Mouse (Mus musculus): ENCODE data around the gene Prkrip1.
A peak's percentile ranks its signal among the peaks of the same experiment; 100 is the strongest.

Prkrip1 gene

GRCm38 (mm10) chr5:136198474-136199391, at the start of gene Prkrip1:
Gene Prkrip1, minus strand, starts transcription at chr5:136198963.
- DNase-seq (ENCODE audit: low read depth), result peak; percentile 99

- DNase-seq (ENCODE audit: low read depth), result no peak
These were observed 49.7 kb upstream of the Prkrip1 start for GRCm38 (mm10) chr5:136248441-136248840.

- DNase-seq (ENCODE audit: low read depth), result no peak
These were observed 47.7 kb upstream of the Prkrip1 start, which contains the start of gene Sh2b2 for GRCm38 (mm10) chr5:136246452-136246838. Gene Sh2b2, minus strand, starts transcription at chr5:136246556.

- DNase-seq (ENCODE audit: low read depth), result no peak
These were observed 47.0 kb upstream of the Prkrip1 start for GRCm38 (mm10) chr5:136245541-136246451.

GRCm38 (mm10) chr5:136244762-136245540, 46.2 kb upstream of the Prkrip1 start:
- peak; percentile 91 for DNase-seq (ENCODE audit: low read depth)

- peak; percentile 22 for DNase-seq (ENCODE audit: low read depth)
These were observed 45.3 kb upstream of the Prkrip1 start for GRCm38 (mm10) chr5:136243851-136244761.

- DNase-seq (ENCODE audit: low read depth), result no peak
These were observed 42.4 kb upstream of the Prkrip1 start for GRCm38 (mm10) chr5:136241161-136241560.

GRCm38 (mm10) chr5:136240381-136240780, 41.6 kb upstream of the Prkrip1 start:
- peak; percentile 24 for DNase-seq (ENCODE audit: low read depth)

GRCm38 (mm10) chr5:136237607-136238006, 38.8 kb upstream of the Prkrip1 start:
- no peak for DNase-seq (ENCODE audit: low read depth)

GRCm38 (mm10) chr5:136236611-136237010, 37.8 kb upstream of the Prkrip1 start:
- no peak for DNase-seq (ENCODE audit: low read depth)

- DNase-seq (ENCODE audit: low read depth), result no peak
These were observed 31.7 kb upstream of the Prkrip1 start for GRCm38 (mm10) chr5:136230348-136231035.

- no peak for DNase-seq (ENCODE audit: low read depth)
These were observed 27.6 kb upstream of the Prkrip1 start for GRCm38 (mm10) chr5:136226246-136226876.

GRCm38 (mm10) chr5:136218585-136218984, 19.8 kb upstream of the Prkrip1 start:
- no peak for DNase-seq (ENCODE audit: low read depth)

GRCm38 (mm10) chr5:136217932-136218381, 19.2 kb upstream of the Prkrip1 start:
- no peak for DNase-seq (ENCODE audit: low read depth)

- DNase-seq (ENCODE audit: low read depth), result no peak
These were observed 18.4 kb upstream of the Prkrip1 start for GRCm38 (mm10) chr5:136217004-136217665.

- peak; percentile 28 for DNase-seq (ENCODE audit: low read depth)
These were observed 17.2 kb upstream of the Prkrip1 start for GRCm38 (mm10) chr5:136215958-136216357.

GRCm38 (mm10) chr5:136215211-136215610, 16.4 kb upstream of the Prkrip1 start:
- peak; percentile 18 for DNase-seq (ENCODE audit: low read depth)

GRCm38 (mm10) chr5:136213716-136214115, 15.0 kb upstream of the Prkrip1 start:
- peak; percentile 17 for DNase-seq (ENCODE audit: low read depth)

GRCm38 (mm10) chr5:136212716-136213115, 14.0 kb upstream of the Prkrip1 start:
- no peak for DNase-seq (ENCODE audit: low read depth)
